Mouse (Mus musculus) right cerebral cortex, adult 2 months (tissue): ENCODE data around the gene Stab1.

Experiments
- DNase-seq, 2 experiments: peaks; one replicate each; pipeline ENCODE4 v3.0.0; 2021 to 2022; ENCODE audit warnings: low spot score in 2 of 2

The Stab1 gene

GRCm38 (mm10) chr14:31132031-31132430, 36.4 kb downstream of the Stab1 start:
- DNase-seq, result no peak

DNA sequence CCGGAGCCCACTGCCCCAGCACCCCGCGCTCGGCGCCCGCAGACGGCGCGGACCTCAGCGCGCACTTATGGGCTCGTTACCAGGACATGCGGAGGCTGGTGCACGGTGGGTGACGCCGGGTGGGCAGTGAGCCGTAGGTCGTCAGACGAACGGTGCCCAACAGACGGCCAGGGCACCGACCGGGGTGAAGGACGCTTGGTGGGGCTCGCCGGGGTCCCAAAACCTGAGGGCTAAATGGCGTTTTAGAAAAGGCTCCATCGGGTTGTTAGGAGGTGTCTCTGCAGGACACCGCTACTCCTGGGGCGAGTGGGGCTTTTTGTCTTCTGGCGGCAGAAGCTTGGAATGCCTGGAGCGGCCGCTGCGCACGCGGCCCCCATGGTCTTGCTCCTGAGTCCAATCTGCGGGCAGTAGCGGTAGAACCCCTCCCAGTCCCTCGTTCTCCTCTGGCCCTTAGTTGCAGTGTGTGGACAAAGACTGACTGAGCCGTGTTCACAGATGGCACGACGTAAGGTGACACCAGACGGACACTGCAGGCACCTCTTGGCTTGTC, 37.1 kb downstream of the Stab1 start:
- no peak for DNase-seq

DNA sequence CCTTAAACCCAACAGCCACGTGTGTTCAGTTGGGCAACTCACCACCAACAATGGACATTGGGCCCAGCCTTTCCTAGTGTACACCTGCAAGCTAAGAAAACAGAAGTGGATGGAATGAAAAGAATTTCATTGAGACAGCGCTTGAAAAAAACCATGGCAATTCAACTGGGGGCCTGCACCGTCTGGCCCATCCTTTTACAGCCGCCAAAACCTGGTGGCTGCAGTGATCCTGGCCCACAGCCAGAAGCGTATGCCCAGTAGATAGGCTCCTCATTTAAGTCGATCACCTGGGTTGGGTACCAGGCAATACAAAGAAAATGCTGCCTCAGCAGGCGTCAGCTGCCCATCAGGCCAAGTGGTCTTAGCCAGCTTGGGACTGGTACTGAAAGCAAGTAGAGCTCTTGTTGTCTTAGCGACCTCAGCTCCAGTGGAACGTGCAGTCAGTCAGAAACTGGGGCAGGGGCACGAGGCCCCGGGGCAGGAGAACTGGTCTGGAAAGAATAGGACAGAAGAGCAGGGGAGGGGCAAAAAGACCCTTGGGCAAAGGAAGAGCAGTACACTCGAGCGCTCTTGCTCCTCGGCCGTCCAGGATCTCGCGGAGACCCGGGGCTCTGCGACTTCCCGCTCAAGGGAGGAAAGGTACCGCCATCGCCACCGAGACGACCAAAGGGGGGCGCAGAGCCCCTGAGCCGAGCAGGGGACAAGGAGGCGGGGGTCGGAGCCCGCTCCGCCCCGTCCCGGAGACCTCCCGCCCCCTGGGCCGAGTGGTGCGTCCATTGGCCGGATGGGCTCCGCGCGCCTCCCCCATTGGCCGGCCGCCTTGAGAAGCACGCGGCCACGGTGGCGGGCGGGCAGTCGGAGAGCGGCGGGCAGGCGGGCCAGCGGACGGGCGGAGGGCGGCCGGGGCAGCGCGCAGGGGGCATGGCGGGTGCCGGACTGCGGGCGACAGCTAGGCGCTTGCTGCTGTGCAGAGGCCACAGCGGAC, 37.9 kb downstream of the Stab1 start, which contains the start of gene Nt5dc2:
TSS of gene Nt5dc2 (plus strand) at position 818 of the 985 bp plus-strand sequence.
- DNase-seq, result peak; percentile 33 to 59

- DNase-seq, result no peak
Measured at GRCm38 (mm10) chr14:31129326-31130235, 38.9 kb downstream of the Stab1 start.

DNA sequence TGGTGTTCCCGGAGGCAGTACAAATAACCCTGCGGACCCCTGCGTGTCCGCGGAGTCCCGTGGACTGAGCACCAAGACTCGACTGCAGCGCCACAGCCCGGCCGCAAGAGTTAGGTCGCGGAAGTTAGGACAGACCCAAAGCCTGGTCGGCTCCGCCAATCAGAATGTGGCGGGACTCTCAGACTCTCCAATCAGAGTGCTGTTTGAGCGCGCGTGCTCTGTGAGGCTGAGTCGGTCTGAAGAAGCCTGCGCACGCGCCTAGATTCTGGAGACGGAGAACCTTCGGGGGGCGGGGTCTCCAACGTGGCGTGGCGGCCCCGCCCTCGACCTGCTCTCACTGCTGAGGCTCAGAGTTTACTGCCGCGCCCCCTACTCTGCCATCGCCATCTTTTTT, 39.6 kb downstream of the Stab1 start, which contains the start of gene Smim4:
TSS of gene Smim4 (minus strand) at position 131 of the 394 bp plus-strand sequence.
- DNase-seq, result peak; percentile 97 to 98

- no peak for DNase-seq
Measured at GRCm38 (mm10) chr14:31128101-31128825, 40.2 kb downstream of the Stab1 start.

DNA sequence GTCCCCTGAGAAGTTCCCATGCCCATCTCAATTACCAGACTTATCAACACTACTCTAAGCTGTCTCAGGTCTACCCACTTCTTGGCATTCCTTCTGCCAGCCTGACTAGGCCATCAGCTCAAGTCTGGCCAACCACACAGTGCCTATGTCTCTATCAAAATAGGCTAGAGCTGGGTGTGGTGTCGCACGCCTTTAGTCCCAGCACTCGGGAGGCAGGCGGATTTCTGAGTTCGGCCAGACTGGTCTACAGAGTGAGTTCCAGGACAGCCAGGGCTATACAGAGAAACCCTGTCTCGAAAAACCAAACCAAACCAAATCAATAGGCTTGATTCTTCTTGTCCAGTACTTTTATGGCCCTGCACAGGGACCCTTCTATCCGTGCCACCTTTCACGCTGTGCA, 41.6 kb downstream of the Stab1 start:
- no peak for DNase-seq

GRCm38 (mm10) chr14:31125106-31126075, 43.0 kb downstream of the Stab1 start:
- DNase-seq, result no peak

- DNase-seq, result no peak
Measured at GRCm38 (mm10) chr14:31115522-31115921, 52.9 kb downstream of the Stab1 start.

- no peak for DNase-seq
Measured at GRCm38 (mm10) chr14:31114011-31114410, 54.4 kb downstream of the Stab1 start.

DNA sequence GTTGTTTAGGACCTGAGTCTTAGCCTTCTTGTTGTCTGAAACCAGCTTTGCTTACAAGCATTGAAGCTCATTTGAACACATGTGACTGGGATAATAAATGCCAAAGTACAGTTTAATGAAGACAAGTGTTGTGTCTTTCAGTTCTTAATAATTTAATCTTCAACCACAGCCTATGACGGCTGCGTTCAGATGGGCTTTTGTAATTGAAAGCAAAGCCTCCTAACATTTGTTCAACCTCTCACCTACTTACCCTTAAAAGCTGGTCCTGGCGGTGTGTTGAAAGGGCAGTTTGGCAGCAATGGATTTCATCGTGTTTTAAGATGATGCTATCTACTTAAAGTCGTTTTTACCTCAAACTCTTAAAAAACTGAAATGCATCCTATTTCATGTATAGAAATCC, 56.3 kb downstream of the Stab1 start:
- DNase-seq, result no peak

GRCm38 (mm10) chr14:31110613-31111012, 57.8 kb downstream of the Stab1 start:
- DNase-seq, result no peak

- DNase-seq, result no peak
Measured at GRCm38 (mm10) chr14:31105156-31105555, 63.3 kb downstream of the Stab1 start.

DNA sequence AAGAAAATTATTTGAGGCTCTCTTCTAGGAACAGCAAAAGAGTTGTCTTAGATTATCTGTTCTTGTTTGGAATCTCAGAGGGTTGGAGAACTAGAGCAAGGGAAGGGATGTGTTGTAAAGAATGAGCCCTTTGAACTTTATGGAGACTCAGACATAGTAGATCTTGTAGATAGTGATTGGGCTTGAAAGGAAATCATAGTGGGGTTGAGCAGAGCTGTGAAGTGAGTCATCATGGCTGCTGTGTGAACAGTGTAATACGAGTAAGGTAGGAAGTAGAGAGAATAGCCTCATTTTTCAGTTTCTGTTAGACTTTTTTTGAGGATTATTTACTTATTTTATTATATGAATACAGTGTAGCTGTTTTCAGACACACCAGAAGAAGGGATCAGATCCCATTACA, 78.5 kb downstream of the Stab1 start:
- no peak for DNase-seq
